Mouse (Mus musculus): Measurements from ENCODE around the gene Xylt2. TPM values are rescaled to one million over a fixed set of nuclear protein-coding genes. Genes with fewer than 3 reads are reported as not detected.

The Xylt2 gene
- 50.4 TPM for polyA plus RNA-seq (2017; shearing (Covaris generic))

GRCm38 (mm10) chr11:94676754-94677606 is at the start of gene Xylt2:
TSS of gene Xylt2 (minus strand) at chr11:94677515.

GRCm38 (mm10) chr11:94704472-94704871 is 27.2 kb upstream of the Xylt2 start, which contains the start of gene Gm11541:
TSS of gene Gm11541 (minus strand) at chr11:94704499.

GRCm38 (mm10) chr11:94653663-94654436 is 23.5 kb downstream of the Xylt2 start, which contains the start of the genes Mrpl27 and Eme1:
TSS of gene Mrpl27 (plus strand) at chr11:94653767.
TSS of gene Eme1 (minus strand) at chr11:94653964.

DNA sequence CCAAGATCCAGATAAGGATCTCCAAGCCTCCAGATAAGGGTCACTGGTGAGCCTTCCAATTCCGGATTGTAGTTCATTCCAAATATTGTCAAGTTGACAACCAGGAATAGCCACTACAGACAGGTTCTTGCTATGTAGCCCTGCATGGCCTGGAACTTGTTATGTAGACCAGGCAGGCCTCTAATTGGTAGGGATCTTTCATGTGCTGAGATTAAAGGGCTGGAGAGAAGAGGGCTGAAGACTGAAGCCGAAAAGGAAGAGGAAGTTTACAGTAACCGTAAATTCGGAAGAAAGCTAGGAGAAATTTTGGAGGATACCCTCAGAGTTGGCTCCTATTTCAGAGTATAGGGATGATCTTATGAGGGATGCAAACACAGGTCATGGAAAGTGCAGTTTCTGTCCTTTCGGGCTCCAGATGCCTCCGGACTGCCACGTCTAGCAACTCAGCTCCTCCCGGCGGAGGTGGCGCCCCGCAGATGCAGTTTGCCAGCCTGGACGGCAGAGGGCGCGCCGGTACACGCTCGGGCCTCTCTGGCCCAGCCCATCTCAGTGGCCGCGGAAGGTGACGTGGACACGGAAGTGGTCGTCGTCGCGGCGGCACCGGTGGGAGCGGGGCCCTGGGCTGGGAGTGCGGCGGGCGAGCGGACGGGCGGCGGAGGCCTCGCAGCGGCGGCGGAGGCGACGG is 48.0 kb downstream of the Xylt2 start, which contains the start of gene Lrrc59:
TSS of gene Lrrc59 (plus strand) at position 569 of the 685 bp plus-strand sequence.

Other genes with a start within 250 kb of the Xylt2 start
- 0.07 TPM for gene Cacna1g, start 203.3 kb downstream of the Xylt2 start, polyA plus RNA-seq (2017; shearing (Covaris generic))
- gene Spata20, start 191.3 kb downstream of the Xylt2 start, polyA plus RNA-seq (2017; shearing (Covaris generic)): not detected
- not detected for gene Epn3, start 177.5 kb downstream of the Xylt2 start, polyA plus RNA-seq (2017; shearing (Covaris generic))
- not detected for gene Mycbpap, start 155.8 kb downstream of the Xylt2 start, polyA plus RNA-seq (2017; shearing (Covaris generic))
- 1.4 TPM for gene Rsad1, start 128.3 kb downstream of the Xylt2 start, polyA plus RNA-seq (2017; shearing (Covaris generic))
- 0.30 TPM for gene Chad, start 112.5 kb downstream of the Xylt2 start, polyA plus RNA-seq (2017; shearing (Covaris generic))
- 8.7 TPM for gene Acsf2, start 75.6 kb downstream of the Xylt2 start, polyA plus RNA-seq (2017; shearing (Covaris generic))
- 89.6 TPM for gene Lrrc59, start 47.7 kb downstream of the Xylt2 start, polyA plus RNA-seq (2017; shearing (Covaris generic))
- gene Mrpl27, start 23.7 kb downstream of the Xylt2 start, polyA plus RNA-seq (2017; shearing (Covaris generic)): 34.1 TPM
- 0.82 TPM for gene Eme1, start 23.6 kb downstream of the Xylt2 start, polyA plus RNA-seq (2017; shearing (Covaris generic))
- gene Gm11541, start 27.0 kb upstream of the Xylt2 start, polyA plus RNA-seq (2017; shearing (Covaris generic)): not detected
- gene Cdc34b, start 64.3 kb upstream of the Xylt2 start, polyA plus RNA-seq (2017; shearing (Covaris generic)): not detected
- not detected for gene Tmem92, start 105.2 kb upstream of the Xylt2 start, polyA plus RNA-seq (2017; shearing (Covaris generic))

All from effector memory CD4-positive, alpha-beta T cell, adult 7 months (primary cell).